Mouse (Mus musculus): ENCODE measurements around the gene Cnp. TPM values are rescaled to one million over a fixed set of nuclear protein-coding genes. Genes with fewer than 3 reads are reported as not detected.
"Not testable (repeated sequence)": the region's sequence is repeated elsewhere in the genome, so short reads cannot be mapped to it uniquely, and the experiment has no call there.

Cnp gene
- polyA plus RNA-seq, 1 experiment from 2014 or later = 41.1 TPM

- 84% methylated on average over 2 of the region's 2 CpGs for WGBS
- not testable (repeated sequence) for H3K4me3 ChIP-seq (ENCODE audit: low read depth, low read length)
These were observed 40.3 kb upstream of the Cnp start for GRCm38 (mm10) chr11:100534411-100534810.

GRCm38 (mm10) chr11:100534821-100535220, 39.9 kb upstream of the Cnp start:
- WGBS = 90% methylated on average over 6 of the region's 6 CpGs
- H3K9ac ChIP-seq (replicated peaks; ENCODE audit: low read depth, low read length); ATAC-seq (ENCODE audit: low read depth); H3K27ac ChIP-seq (ENCODE audit: low read depth, low read length); H3K36me3 ChIP-seq (ENCODE audit: control insufficient read depth, insufficient read depth, low read length); H3K4me2 ChIP-seq (ENCODE audit: low read depth, low read length); H3K4me1 ChIP-seq (ENCODE audit: control insufficient read depth, insufficient read depth, low read length); H3K4me3 ChIP-seq (ENCODE audit: low read depth, low read length); H3K9me3 ChIP-seq (ENCODE audit: control insufficient read depth, low read length); H3K27me3 ChIP-seq (ENCODE audit: control insufficient read depth, insufficient read depth, low read length): not testable (repeated sequence)

More at GRCm38 (mm10) chr11:100534411-100534810, 40.3 kb upstream of the Cnp start:
- not testable (repeated sequence) for ATAC-seq (ENCODE audit: low read depth); H3K36me3 ChIP-seq (ENCODE audit: control insufficient read depth, insufficient read depth, low read length); H3K4me2 ChIP-seq (ENCODE audit: low read depth, low read length); H3K27ac ChIP-seq (ENCODE audit: low read depth, low read length); H3K9me3 ChIP-seq (ENCODE audit: control insufficient read depth, low read length); H3K27me3 ChIP-seq (ENCODE audit: control insufficient read depth, insufficient read depth, low read length); H3K4me1 ChIP-seq (ENCODE audit: control insufficient read depth, insufficient read depth, low read length); H3K9ac ChIP-seq (replicated peaks; ENCODE audit: low read depth, low read length)

GRCm38 (mm10) chr11:100535996-100536395, 38.7 kb upstream of the Cnp start:
- no peak overlapping the region for H3K4me3 ChIP-seq (ENCODE audit: low read depth, low read length)
- H3K9me3 ChIP-seq (ENCODE audit: control insufficient read depth, low read length) = no peaks in the 10 kb centered on the region
- ATAC-seq (ENCODE audit: low read depth) = no peak
- no peak overlapping the region for H3K9ac ChIP-seq (replicated peaks; ENCODE audit: low read depth, low read length)
- H3K4me2 ChIP-seq (ENCODE audit: low read depth, low read length) = no peak overlapping the region
- H3K27me3 ChIP-seq (ENCODE audit: control insufficient read depth, insufficient read depth, low read length) = no peaks in the 10 kb centered on the region
- no peaks in the 10 kb centered on the region for H3K4me1 ChIP-seq (ENCODE audit: control insufficient read depth, insufficient read depth, low read length)
- no peaks in the 10 kb centered on the region for H3K36me3 ChIP-seq (ENCODE audit: control insufficient read depth, insufficient read depth, low read length)
- WGBS = 87% methylated on average over 1 of the region's 1 CpGs
- no peak overlapping the region for H3K27ac ChIP-seq (ENCODE audit: low read depth, low read length)

- no peak overlapping the region for H3K27ac ChIP-seq (ENCODE audit: low read depth, low read length)
- H3K27me3 ChIP-seq (ENCODE audit: control insufficient read depth, insufficient read depth, low read length) = no peaks in the 10 kb centered on the region
- no peak overlapping the region for H3K4me2 ChIP-seq (ENCODE audit: low read depth, low read length)
- H3K4me3 ChIP-seq (ENCODE audit: low read depth, low read length) = no peak overlapping the region
- no peaks in the 10 kb centered on the region for H3K4me1 ChIP-seq (ENCODE audit: control insufficient read depth, insufficient read depth, low read length)
- no peak for ATAC-seq (ENCODE audit: low read depth)
- H3K36me3 ChIP-seq (ENCODE audit: control insufficient read depth, insufficient read depth, low read length) = no peaks in the 10 kb centered on the region
- no peak overlapping the region for H3K9ac ChIP-seq (replicated peaks; ENCODE audit: low read depth, low read length)
- no peaks in the 10 kb centered on the region for H3K9me3 ChIP-seq (ENCODE audit: control insufficient read depth, low read length)
These were observed 38.2 kb upstream of the Cnp start for GRCm38 (mm10) chr11:100536466-100536865.

GRCm38 (mm10) chr11:100540966-100541365, 33.7 kb upstream of the Cnp start:
- Histone ChIP-seq H3K9me3 (ENCODE audit: control insufficient read depth, low read length) (no peaks in the 10 kb centered on the region), H3K4me3 (ENCODE audit: low read depth, low read length) (no peak overlapping the region), H3K4me1 (ENCODE audit: control insufficient read depth, insufficient read depth, low read length) (peaks cover 2% of the 10 kb centered on the region; the same call in 1 of the 2 replicates), H3K27me3 (ENCODE audit: control insufficient read depth, insufficient read depth, low read length) (no peaks in the 10 kb centered on the region), H3K36me3 (ENCODE audit: control insufficient read depth, insufficient read depth, low read length) (no peaks in the 10 kb centered on the region), H3K4me2 (ENCODE audit: low read depth, low read length) (no peak overlapping the region), H3K9ac (replicated peaks; ENCODE audit: low read depth, low read length) (no peak overlapping the region), H3K27ac (ENCODE audit: low read depth, low read length) (no peak overlapping the region)
- no peak for ATAC-seq (ENCODE audit: low read depth)
- WGBS = 60% methylated on average over 6 of the region's 6 CpGs

- 100% methylated on average over 2 of the region's 2 CpGs for WGBS
- Histone ChIP-seq H3K4me3 (ENCODE audit: low read depth, low read length) (no peak overlapping the region), H3K27me3 (ENCODE audit: control insufficient read depth, insufficient read depth, low read length) (no peaks in the 10 kb centered on the region), H3K27ac (ENCODE audit: low read depth, low read length) (no peak overlapping the region), H3K4me1 (ENCODE audit: control insufficient read depth, insufficient read depth, low read length) (peaks cover 2% of the 10 kb centered on the region; the same call in 1 of the 2 replicates), H3K9ac (replicated peaks; ENCODE audit: low read depth, low read length) (no peak overlapping the region), H3K9me3 (ENCODE audit: control insufficient read depth, low read length) (no peaks in the 10 kb centered on the region), H3K4me2 (ENCODE audit: low read depth, low read length) (no peak overlapping the region), H3K36me3 (ENCODE audit: control insufficient read depth, insufficient read depth, low read length) (no peaks in the 10 kb centered on the region)
- no peak for ATAC-seq (ENCODE audit: low read depth)
These were observed 33.1 kb upstream of the Cnp start for GRCm38 (mm10) chr11:100541577-100541976.

GRCm38 (mm10) chr11:100544832-100545745, 29.6 kb upstream of the Cnp start, which contains the start of gene Ttc25:
Gene Ttc25 (plus strand): TSS chr11:100545607.
- Histone ChIP-seq H3K9me3 (ENCODE audit: control insufficient read depth, low read length) (no peaks in the 10 kb centered on the region), H3K27me3 (ENCODE audit: control insufficient read depth, insufficient read depth, low read length) (no peaks in the 10 kb centered on the region), H3K4me3 (ENCODE audit: low read depth, low read length) (peak within 1 kb of the TSS; percentile 40), H3K4me2 (ENCODE audit: low read depth, low read length) (peak within 1 kb of the TSS; percentile 75), H3K4me1 (ENCODE audit: control insufficient read depth, insufficient read depth, low read length) (peaks cover 2% of the 10 kb centered on the region; the same call in 1 of the 2 replicates), H3K27ac (ENCODE audit: low read depth, low read length) (peak within 1 kb of the TSS; percentile 69), H3K36me3 (ENCODE audit: control insufficient read depth, insufficient read depth, low read length) (no peaks in the 10 kb centered on the region), H3K9ac (replicated peaks; ENCODE audit: low read depth, low read length) (peak within 1 kb of the TSS; percentile 63)
- peak; percentile 98 for ATAC-seq (ENCODE audit: low read depth)
- 4% methylated on average over 28 of the region's 28 CpGs for WGBS

GRCm38 (mm10) chr11:100545746-100546085, 29.0 kb upstream of the Cnp start:
- Histone ChIP-seq H3K27me3 (ENCODE audit: control insufficient read depth, insufficient read depth, low read length) (no peaks in the 10 kb centered on the region), H3K4me2 (ENCODE audit: low read depth, low read length) (peak overlapping the region; percentile 75), H3K9ac (replicated peaks; ENCODE audit: low read depth, low read length) (peak overlapping the region; percentile 63), H3K9me3 (ENCODE audit: control insufficient read depth, low read length) (no peaks in the 10 kb centered on the region), H3K4me3 (ENCODE audit: low read depth, low read length) (peak overlapping the region; percentile 40), H3K27ac (ENCODE audit: low read depth, low read length) (peak overlapping the region; percentile 69), H3K4me1 (ENCODE audit: control insufficient read depth, insufficient read depth, low read length) (peaks cover 2% of the 10 kb centered on the region; the same call in 1 of the 2 replicates), H3K36me3 (ENCODE audit: control insufficient read depth, insufficient read depth, low read length) (no peaks in the 10 kb centered on the region)
- peak; percentile 58 for ATAC-seq (ENCODE audit: low read depth)
- WGBS = 23% methylated on average over 7 of the region's 7 CpGs

- Histone ChIP-seq H3K4me3 (ENCODE audit: low read depth, low read length) (no peak overlapping the region), H3K27me3 (ENCODE audit: control insufficient read depth, insufficient read depth, low read length) (no peaks in the 10 kb centered on the region), H3K36me3 (ENCODE audit: control insufficient read depth, insufficient read depth, low read length) (no peaks in the 10 kb centered on the region), H3K4me1 (ENCODE audit: control insufficient read depth, insufficient read depth, low read length) (peaks cover 2% of the 10 kb centered on the region; the same call in 1 of the 2 replicates), H3K27ac (ENCODE audit: low read depth, low read length) (no peak overlapping the region), H3K4me2 (ENCODE audit: low read depth, low read length) (no peak overlapping the region), H3K9me3 (ENCODE audit: control insufficient read depth, low read length) (no peaks in the 10 kb centered on the region), H3K9ac (replicated peaks; ENCODE audit: low read depth, low read length) (no peak overlapping the region)
- ATAC-seq (ENCODE audit: low read depth) = no peak
- 89% methylated on average over 6 of the region's 6 CpGs for WGBS
These were observed 27.7 kb upstream of the Cnp start for GRCm38 (mm10) chr11:100546955-100547354.
